Mouse (Mus musculus) neural tube, postnatal 0 days (tissue): ENCODE data around the gene Olfr2. TPM values are rescaled to one million over a fixed set of nuclear protein-coding genes. Genes with fewer than 3 reads are reported as not detected.

ENCODE experiments used
- polyA plus RNA-seq: library from polyadenylated mRNA; unstranded; fragments of >200 nt; fragmentation: Nextera tagmentation; extraction: Ambion mirVana; gene quantifications from 2 replicates; pipeline ENCODE4 v1.2.1, GENCODE M21; 2015

Olfr2 gene
- not detected in 2 replicates for polyA plus RNA-seq

GRCm38 (mm10) chr7:107005972-107006371 lies at the start of gene Olfr2:
TSS of gene Olfr2 (minus strand) at chr7:107006072.

GRCm38 (mm10) chr7:107030874-107031273 lies 25.0 kb upstream of the Olfr2 start, which contains the start of gene Olfr713:
TSS of gene Olfr713 (plus strand) at chr7:107031174.

DNA sequence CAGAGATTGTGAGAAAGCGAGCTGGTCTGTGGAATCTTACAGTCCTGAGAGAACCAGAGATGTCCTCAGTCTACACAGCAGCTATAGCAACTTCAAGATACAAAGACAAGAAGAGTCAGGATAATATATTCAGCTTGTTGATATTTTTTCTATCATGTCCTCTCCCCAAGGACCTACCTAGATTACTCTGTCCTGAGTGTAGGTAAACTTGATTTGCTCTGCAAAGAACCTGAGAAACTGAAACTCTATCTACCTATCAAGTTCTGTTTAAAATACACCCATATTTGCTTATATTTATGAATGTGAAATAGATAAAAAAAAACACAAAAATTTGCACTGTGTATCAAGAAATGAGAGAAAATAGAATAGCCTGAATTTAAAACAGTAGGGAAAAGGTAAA lies 30.5 kb downstream of the Olfr2 start, which contains the start of gene Olfr711:
Olfr711 (minus strand) TSS at position 101 of the 400 bp plus-strand sequence.

DNA sequence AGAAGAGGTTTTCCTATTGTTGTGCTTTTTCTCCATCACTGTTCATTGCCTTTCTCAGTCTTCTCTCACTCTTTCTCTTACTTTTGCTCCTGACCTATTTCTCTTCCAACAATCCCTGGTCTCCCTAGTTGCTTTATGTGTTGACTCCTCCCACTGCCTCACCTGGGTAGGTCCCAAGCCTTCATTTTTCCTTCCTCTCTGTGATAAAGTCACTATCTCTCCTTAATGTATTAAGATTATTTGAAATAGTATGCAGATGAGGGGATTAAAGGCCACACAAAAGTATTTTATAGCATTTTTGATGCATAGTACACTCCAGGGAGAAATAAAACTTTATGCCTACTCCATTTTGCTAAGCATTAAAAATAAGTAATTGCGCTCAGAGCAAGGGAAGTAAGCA lies 42.0 kb downstream of the Olfr2 start, which contains the start of gene Olfr6:
Olfr6 (minus strand) TSS at position 101 of the 400 bp plus-strand sequence.

GRCm38 (mm10) chr7:106948212-106948611 lies 57.7 kb downstream of the Olfr2 start, which contains the start of gene Olfr710:
TSS of gene Olfr710 (minus strand) at chr7:106948312.

Other genes with a start within 250 kb of the Olfr2 start
- not detected in 2 replicates for gene Olfr699, start 212.9 kb downstream of the Olfr2 start, polyA plus RNA-seq
- not detected in 2 replicates for gene Olfr700, start 197.2 kb downstream of the Olfr2 start, polyA plus RNA-seq
- gene Olfr701, start 191.9 kb downstream of the Olfr2 start, polyA plus RNA-seq = not detected in 2 replicates
- gene Olfr702, start 172.2 kb downstream of the Olfr2 start, polyA plus RNA-seq = not detected in 2 replicates
- not detected in 2 replicates for gene Olfr703, start 162.7 kb downstream of the Olfr2 start, polyA plus RNA-seq
- not detected in 2 replicates for gene Olfr704, start 142.9 kb downstream of the Olfr2 start, polyA plus RNA-seq
- not detected in 2 replicates for gene Olfr705, start 129.2 kb downstream of the Olfr2 start, polyA plus RNA-seq
- gene Olfr706, start 117.9 kb downstream of the Olfr2 start, polyA plus RNA-seq = not detected in 2 replicates
- gene Olfr707, start 104.8 kb downstream of the Olfr2 start, polyA plus RNA-seq = not detected in 2 replicates
- not detected in 2 replicates for gene Olfr1532-ps1, start 98.1 kb downstream of the Olfr2 start, polyA plus RNA-seq
- not detected in 2 replicates for gene Olfr709-ps1, start 73.9 kb downstream of the Olfr2 start, polyA plus RNA-seq
- not detected in 2 replicates for gene Olfr710, start 57.8 kb downstream of the Olfr2 start, polyA plus RNA-seq
- gene Olfr6, start 42.1 kb downstream of the Olfr2 start, polyA plus RNA-seq = not detected in 2 replicates
- gene Olfr711, start 30.6 kb downstream of the Olfr2 start, polyA plus RNA-seq = not detected in 2 replicates
- not detected in 2 replicates for gene Olfr713, start 25.1 kb upstream of the Olfr2 start, polyA plus RNA-seq
- not detected in 2 replicates for gene Olfr714, start 64.9 kb upstream of the Olfr2 start, polyA plus RNA-seq
- gene Olfr17, start 87.1 kb upstream of the Olfr2 start, polyA plus RNA-seq = not detected in 2 replicates
- gene Olfr715b, start 104.3 kb upstream of the Olfr2 start, polyA plus RNA-seq = not detected in 2 replicates
- gene Olfr715, start 125.0 kb upstream of the Olfr2 start, polyA plus RNA-seq = not detected in 2 replicates
- not detected in 2 replicates for gene Olfr716, start 132.3 kb upstream of the Olfr2 start, polyA plus RNA-seq
- gene Nlrp14, start 160.9 kb upstream of the Olfr2 start, polyA plus RNA-seq = not detected in 2 replicates
- gene Rbmxl2, start 203.4 kb upstream of the Olfr2 start, polyA plus RNA-seq = not detected in 2 replicates